Mouse (Mus musculus): ENCODE data around the gene Ap4e1.

Gene Ap4e1

GRCm38 (mm10) chr2:127008469-127008998, at the start of gene Ap4e1:
Gene Ap4e1 (plus strand): TSS chr2:127008717.
- peak; percentile 90 for DNase-seq

DNA sequence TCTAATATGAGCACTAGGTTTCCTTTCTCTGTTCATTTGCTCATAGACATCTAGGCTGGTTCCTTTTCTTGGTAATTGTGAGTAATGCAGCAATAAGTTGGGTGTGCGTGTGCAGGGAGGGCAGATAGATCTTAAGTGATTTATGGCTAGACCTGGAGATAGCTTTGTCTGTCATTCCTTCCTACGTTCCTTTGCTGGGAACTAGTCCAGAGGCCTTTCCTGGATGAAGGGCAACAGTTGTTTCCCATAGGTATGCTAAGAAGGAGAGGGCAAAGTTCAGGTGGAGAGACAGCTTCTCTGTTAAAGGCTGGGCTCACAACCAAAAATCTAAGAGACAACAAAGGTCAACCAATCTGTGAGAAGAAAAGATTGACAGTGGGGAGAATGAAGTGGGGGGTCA, 46.8 kb upstream of the Ap4e1 start:
- DNase-seq: peak; percentile 68

- peak; percentile 43 for DNase-seq
Observed at GRCm38 (mm10) chr2:126977428-126977827, 31.1 kb upstream of the Ap4e1 start.

- DNase-seq: no peak
Observed at GRCm38 (mm10) chr2:126983221-126983620, 25.3 kb upstream of the Ap4e1 start.

- no peak for DNase-seq
Observed at GRCm38 (mm10) chr2:126989919-126990318, 18.6 kb upstream of the Ap4e1 start.

DNA sequence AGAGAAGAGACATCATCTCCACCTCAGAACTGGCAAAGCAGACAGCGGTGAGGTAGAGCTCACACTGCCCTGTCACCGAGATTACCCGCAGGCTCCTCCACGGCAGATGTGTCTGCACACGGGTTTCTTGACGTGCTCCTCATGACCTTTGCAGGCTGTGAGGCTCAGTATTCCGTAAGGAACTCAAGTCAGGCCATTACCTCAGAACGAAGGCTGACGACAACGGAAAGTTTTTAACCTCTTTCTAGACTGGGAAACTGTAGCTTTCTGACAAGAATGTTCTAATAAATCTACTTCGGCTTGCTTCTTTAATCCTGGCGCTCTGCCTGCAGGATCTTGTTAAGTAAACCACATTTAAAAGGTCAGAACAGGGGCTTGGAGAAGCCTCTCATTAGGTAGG, 15.8 kb upstream of the Ap4e1 start:
- DNase-seq: no peak

- DNase-seq: peak; percentile 55
Observed at GRCm38 (mm10) chr2:126994384-126995166, 13.9 kb upstream of the Ap4e1 start.

DNA sequence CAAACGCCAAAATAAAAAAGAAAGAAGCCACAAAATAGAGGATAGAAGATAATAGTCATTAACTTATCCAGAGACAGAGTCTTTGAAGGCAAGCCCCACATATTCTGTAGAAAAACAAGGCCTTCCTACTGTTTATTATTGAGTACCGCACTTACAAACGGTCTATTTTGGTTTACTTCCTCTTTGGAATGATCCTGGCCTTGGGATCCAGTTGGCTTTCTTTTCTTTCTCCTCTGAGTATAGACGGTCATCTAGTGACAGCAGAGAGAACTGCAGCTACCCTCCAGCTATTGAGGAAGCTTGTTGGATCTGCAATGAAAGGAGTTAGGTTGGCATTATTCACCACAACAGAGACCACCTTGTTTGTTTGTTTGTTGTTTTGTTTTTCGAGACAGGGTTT, 11.8 kb upstream of the Ap4e1 start:
- DNase-seq: peak; percentile 56

DNA sequence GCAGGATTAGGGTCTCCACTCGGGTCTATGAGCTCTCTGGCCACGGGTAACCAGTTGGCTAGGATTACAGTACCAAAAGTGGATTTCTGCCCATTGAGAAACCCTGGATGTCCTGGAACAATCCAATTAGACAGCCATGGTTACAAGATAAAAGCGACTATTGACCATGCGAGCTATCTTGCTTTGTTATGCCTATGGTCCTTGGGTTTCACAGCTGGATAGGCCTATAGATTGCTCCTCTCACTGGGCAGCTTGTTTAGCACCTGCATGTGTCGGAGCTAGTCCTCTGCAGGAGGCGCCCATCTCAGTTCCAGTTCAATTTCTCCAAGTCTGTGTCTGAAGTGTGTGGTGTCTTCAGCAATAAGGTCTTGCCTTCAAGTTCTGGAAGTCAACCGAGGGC, 10.3 kb upstream of the Ap4e1 start:
- DNase-seq: no peak

DNA sequence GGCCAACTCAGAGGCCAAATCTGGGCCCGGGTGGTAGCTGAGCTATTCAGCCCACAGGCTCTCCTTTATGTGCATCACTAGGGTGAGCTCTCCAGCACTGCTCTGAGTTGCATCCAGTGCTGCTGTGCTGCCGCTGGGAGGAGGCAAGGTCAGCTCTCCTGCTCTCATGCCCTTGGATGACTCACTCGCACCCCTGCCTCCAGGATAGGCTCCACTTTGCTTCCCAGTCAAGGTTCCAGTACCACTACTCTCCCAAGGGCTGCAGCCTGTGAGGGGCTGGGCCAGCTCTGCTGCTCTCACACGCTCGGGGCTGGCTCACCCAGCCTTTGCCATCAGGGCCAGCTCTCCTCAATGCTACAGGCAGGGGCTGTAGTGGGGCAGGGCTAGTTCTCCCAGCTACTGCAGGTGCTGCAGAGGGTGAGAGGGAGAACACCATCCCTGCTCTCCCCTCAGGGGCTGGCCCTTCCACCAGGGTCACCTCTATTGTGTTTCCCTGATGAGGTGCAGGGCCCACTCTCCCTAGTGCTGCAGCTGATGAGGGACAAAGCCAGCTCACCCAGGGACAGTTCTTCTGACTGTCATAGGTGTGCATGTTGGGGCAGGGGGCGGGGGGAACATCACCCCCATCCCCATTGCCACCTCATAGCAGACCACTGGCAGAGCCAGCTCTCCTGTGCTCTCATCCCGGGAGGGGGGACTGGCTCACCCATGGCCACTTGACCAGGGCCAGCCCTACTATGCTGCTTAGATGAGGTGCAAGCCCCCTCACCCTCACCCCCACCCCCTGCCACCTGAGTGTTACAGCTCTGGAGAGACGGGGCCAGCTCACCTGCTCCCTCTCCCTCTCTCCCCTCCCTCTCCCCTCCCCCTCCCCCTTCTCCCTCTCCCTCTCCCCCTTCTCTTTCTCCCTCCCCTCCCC, 7.9 kb upstream of the Ap4e1 start:
- no peak for DNase-seq

GRCm38 (mm10) chr2:127004046-127004445, 4.5 kb upstream of the Ap4e1 start:
- no peak for DNase-seq

- peak; percentile 40 for DNase-seq
Observed at GRCm38 (mm10) chr2:127006634-127007370, 1.7 kb upstream of the Ap4e1 start.

DNA sequence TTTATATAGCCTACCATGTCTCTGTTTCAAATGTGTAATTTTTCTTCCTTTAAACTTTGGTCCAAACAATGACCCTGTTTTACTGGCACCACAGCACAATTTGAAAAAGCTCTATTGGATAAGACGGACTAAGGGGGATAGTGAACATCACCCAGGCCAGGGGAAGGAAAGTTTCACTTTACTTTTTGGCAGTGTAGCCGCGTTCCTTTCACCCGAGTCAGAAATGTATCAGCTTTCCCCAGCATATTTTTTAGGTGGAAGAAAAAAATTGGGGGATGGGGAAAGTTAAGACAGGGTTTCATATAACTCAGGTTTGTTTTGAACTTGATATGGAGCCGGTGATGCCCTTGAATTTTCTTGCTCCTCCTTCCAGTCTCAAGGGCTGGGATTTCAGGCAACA, 1.0 kb upstream of the Ap4e1 start:
- DNase-seq: no peak

- DNase-seq: no peak
Observed at GRCm38 (mm10) chr2:127035006-127035605, 26.6 kb downstream of the Ap4e1 start.

GRCm38 (mm10) chr2:127037299-127037698, 28.8 kb downstream of the Ap4e1 start:
- no peak for DNase-seq

DNA sequence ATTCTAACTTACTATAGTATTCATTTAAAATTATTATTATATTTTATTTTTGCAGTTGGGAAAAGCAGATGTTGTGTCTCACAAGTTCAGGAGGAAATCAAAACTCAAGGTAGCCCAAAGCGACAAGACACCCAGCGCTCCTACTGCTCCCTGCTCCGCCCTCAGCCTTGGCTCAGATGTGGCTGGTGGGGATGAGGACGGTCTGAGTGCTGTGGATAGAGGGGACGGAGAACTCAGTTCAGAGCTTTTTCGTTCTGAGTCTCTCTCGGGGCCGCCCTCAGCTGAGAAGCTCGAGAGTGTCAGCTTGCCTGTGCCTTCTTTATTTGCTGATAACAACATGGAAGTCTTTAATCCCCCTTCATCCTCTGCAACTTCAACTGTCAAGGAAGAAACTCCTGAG, 53.0 kb downstream of the Ap4e1 start:
- no peak for DNase-seq

DNA sequence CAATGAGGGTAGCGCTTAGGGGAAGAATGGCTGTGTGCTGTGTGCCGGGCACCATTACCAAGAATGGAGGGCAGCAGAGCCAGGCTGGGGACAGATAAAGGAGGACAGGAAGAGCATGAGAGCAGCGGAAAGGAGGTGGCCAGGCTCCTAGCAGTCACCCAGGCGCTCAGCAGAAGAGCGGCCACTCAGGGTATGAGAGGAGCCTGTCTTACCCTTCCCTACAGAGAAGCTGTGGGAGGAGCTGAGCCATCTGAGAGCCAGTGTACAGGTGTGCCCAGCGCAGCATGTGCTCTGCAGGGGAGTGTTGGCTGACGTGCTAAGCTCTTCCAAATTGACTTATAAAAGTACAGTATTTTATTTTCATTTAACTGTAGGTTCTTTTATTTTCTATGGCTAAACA, 60.3 kb downstream of the Ap4e1 start:
- DNase-seq: no peak

GRCm38 (mm10) chr2:127069781-127070434, 61.4 kb downstream of the Ap4e1 start:
- no peak for DNase-seq

DNA sequence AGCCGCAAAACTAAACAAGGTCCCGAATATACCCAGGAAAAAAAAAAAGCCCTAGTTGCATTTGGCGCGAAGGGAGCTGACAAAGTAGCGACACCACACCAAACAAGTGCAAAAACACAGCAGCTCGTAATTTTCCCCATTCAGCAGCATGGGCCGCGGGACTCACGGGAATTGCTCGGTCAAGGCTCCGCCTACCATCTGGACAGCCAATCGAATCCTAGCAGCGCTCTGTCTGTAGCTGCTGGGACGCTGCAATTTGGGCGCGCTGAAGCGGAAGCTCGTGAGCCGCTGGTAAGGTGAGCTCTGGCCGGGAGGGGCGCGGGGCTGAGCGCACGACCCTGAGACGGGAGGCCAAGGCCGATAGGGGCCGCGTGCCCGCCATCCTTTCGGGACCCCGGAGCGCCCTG, 61.9 kb downstream of the Ap4e1 start, which contains the start of gene Blvra:
Blvra (plus strand) TSS at position 231 of the 407 bp plus-strand sequence.
- DNase-seq: peak; percentile 91

- no peak for DNase-seq
Observed at GRCm38 (mm10) chr2:127070879-127071278, 62.4 kb downstream of the Ap4e1 start.

GRCm38 (mm10) chr2:127074116-127074515, 65.6 kb downstream of the Ap4e1 start:
- no peak for DNase-seq

GRCm38 (mm10) chr2:127077611-127078010, 69.1 kb downstream of the Ap4e1 start:
- DNase-seq: no peak
